Mouse (Mus musculus): ENCODE measurements around the gene Irak3. TPM values are rescaled to one million over a fixed set of nuclear protein-coding genes. Genes with fewer than 3 reads are reported as not detected.
"Not testable (repeated sequence)": the region's sequence is repeated elsewhere in the genome, so short reads cannot be mapped to it uniquely, and the experiment has no call there.

The Irak3 gene
- polyA plus RNA-seq, 1 experiment: 4.6 TPM

DNA sequence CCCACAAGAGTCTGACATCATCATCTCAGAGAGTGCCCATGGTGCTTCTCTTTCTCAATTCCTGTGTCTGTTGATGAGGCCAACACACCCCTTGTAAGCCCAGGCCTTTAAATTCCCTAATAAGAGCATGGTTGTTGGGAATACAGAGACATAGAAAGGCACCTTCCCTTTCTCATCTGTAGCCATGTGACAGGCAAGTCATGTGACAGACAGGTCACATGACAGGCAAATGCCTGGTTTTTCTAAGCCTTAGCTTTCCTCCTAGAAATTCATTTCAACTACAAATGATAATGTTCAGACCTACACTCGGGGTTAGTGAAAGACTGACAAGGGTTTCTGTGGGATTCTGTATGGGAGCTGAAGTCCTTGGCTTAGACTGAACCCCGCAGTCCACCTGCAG, 48.0 kb downstream of the Irak3 start:
- H3K27ac ChIP-seq (replicated peaks; ENCODE audit: low read depth, low read length): no peak overlapping the region
- H3K4me3 ChIP-seq (ENCODE audit: insufficient read depth, low read depth, low read length): no peak overlapping the region
- H3K4me1 ChIP-seq (ENCODE audit: control insufficient read depth, insufficient read depth, insufficient read length, low read length): no peaks in the 10 kb centered on the region

DNA sequence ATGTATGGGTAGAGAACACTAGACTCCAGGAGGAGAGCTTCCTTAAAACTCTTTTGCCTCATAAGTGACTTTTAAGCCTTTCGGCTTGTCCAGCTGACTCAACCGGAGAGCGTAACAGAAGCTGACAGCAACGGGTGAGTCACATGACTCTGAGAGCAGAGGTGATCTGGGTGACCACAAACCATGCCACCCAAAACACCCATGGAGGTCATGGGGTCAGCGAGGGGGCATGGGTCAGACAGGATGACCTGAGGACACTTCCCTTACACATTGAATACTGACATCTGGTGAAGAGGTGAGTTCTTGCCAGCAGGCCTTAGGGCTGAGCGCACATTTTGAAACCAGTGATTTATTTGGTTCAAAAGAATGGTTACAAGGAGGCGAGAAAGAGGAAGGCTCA, 50.3 kb downstream of the Irak3 start:
- no peaks in the 10 kb centered on the region for H3K4me1 ChIP-seq (ENCODE audit: control insufficient read depth, insufficient read depth, insufficient read length, low read length)
- no peak overlapping the region for H3K27ac ChIP-seq (replicated peaks; ENCODE audit: low read depth, low read length)
- no peak overlapping the region for H3K4me3 ChIP-seq (ENCODE audit: insufficient read depth, low read depth, low read length)

DNA sequence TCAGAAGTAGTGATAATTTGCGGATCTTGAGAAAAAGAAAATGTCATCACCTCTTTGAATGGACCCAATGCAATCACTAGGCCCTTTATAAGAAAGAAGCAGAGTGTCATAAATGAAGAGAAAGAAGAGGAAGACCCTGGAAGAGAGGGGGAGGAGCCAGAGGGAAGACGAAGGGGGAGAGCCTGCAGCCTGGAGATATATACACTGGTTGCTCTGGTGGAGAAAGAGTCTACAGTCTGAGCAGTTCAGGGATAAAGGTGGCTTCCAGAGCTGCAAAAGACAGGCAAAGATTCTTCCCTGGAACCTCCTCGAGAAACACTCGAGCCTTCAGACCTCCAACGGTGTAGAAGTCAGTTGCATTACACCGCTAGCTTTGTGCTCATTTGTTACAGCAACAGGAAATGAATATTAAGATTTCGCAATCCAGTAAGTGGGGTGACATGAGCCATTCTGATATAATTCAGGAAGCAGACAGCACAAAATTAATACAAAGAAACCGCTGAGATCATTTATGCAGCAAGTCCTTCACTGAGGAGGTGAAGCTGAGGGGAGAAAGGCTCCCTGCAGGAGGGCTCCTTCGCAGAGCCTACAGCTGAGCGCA, 60.9 kb downstream of the Irak3 start:
- H3K4me3 ChIP-seq (ENCODE audit: insufficient read depth, low read depth, low read length): no peak overlapping the region
- 0 out of 2 replicates have a peak overlapping the region, but pooled peaks have one; percentile 23 for H3K27ac ChIP-seq (replicated peaks; ENCODE audit: low read depth, low read length)
- H3K4me1 ChIP-seq (ENCODE audit: control insufficient read depth, insufficient read depth, insufficient read length, low read length): no peaks in the 10 kb centered on the region

DNA sequence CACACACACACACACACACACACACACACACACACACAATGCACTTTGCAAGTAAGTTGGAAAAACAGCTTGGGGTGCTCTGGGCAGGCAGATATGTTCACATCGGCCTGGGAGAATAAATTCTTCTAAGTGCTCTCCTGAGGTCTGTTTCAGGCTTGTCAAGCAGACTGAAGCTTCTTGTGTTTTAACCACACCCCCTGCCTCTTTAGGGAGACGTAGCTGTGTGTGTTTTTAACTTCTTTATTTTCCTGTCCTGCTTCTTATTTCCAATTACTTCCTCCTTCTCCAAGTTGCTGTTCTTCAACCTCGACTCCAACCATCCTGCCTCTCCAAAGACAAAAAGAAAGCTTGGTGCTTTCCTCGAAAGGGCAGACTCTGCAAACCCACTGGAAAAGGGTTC, 61.7 kb downstream of the Irak3 start:
- no peak overlapping the region for H3K4me3 ChIP-seq (ENCODE audit: insufficient read depth, low read depth, low read length)

DNA sequence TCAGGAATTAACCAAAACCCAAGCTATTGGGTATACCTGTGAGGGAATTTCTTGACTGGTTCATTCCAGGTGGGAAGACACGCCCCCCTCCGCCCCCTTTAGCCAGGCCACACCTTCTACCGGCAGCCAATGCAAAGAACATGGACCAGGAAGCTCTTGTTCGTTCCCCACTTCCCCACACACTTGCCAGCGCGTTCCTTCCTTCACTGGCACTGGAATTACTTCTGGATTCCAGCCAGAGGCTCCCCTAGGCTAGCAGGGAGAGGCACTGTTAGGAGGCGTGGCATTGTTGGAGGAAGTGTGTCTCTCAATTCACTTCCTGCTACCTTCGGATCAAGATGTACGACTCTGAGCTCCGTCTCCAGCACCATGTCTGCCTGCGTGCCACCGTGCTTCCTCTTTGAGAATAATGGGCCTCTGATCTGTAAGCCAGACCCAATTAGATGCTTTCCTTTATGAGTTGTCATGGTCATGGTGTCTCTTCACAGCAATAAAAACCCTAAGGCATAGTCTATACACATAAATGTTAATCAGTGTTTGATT, 65.8 kb downstream of the Irak3 start:
- Histone ChIP-seq H3K4me1 (ENCODE audit: control insufficient read depth, insufficient read depth, insufficient read length, low read length) (no peaks in the 10 kb centered on the region), H3K4me3 (ENCODE audit: insufficient read depth, low read depth, low read length) (no peak overlapping the region), H3K27ac (replicated peaks; ENCODE audit: low read depth, low read length) (no peak overlapping the region)

More for the DNA sequence above, 61.7 kb downstream of the Irak3 start:
- H3K4me1 ChIP-seq (ENCODE audit: control insufficient read depth, insufficient read depth, insufficient read length, low read length): no peaks in the 10 kb centered on the region
- peak overlapping the region; percentile 43 for H3K27ac ChIP-seq (replicated peaks; ENCODE audit: low read depth, low read length)

DNA sequence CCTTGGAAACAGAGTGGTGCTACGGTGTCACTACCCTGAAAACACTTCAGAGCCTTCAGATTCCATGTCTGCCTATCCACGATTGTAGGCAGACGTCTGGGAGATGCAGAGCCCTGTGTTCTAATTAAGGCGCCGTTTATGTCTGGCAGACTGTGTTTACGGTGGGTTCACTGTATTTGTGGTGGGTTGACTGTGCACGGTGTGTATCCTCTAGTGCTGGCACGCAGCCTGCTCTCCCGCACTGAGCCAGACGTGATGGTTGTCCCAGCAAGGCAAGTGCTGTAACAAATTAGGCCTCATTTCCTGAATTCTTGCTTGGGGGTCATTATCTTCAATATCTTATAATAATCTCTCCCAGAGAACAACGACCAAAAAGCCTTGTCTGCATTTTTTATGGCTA, 68.2 kb downstream of the Irak3 start:
- Histone ChIP-seq H3K4me3 (ENCODE audit: insufficient read depth, low read depth, low read length) (no peak overlapping the region), H3K4me1 (ENCODE audit: control insufficient read depth, insufficient read depth, insufficient read length, low read length) (no peaks in the 10 kb centered on the region), H3K27ac (replicated peaks; ENCODE audit: low read depth, low read length) (no peak overlapping the region)

DNA sequence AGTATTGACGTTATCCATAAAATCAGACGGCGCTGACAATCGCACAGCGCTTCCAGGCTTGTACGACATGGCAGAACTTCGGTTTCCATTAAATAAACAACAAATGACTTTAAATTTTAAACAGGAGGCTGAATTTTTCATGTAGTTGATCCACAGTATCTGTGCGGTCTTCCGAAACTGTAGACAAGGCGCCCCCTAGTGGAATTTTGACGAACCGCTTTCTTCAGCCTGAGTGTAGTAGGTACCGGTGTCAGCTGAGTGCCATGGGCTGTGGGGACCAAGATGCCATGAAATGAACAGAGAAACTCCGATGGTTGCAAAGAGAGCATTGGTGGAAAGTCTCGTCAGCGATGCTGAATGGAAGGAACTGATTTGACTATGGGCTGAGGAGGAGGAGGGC, 71.3 kb downstream of the Irak3 start:
- Histone ChIP-seq H3K4me1 (ENCODE audit: control insufficient read depth, insufficient read depth, insufficient read length, low read length) (no peaks in the 10 kb centered on the region), H3K4me3 (ENCODE audit: insufficient read depth, low read depth, low read length) (no peak overlapping the region), H3K27ac (replicated peaks; ENCODE audit: low read depth, low read length) (no peak overlapping the region)

DNA sequence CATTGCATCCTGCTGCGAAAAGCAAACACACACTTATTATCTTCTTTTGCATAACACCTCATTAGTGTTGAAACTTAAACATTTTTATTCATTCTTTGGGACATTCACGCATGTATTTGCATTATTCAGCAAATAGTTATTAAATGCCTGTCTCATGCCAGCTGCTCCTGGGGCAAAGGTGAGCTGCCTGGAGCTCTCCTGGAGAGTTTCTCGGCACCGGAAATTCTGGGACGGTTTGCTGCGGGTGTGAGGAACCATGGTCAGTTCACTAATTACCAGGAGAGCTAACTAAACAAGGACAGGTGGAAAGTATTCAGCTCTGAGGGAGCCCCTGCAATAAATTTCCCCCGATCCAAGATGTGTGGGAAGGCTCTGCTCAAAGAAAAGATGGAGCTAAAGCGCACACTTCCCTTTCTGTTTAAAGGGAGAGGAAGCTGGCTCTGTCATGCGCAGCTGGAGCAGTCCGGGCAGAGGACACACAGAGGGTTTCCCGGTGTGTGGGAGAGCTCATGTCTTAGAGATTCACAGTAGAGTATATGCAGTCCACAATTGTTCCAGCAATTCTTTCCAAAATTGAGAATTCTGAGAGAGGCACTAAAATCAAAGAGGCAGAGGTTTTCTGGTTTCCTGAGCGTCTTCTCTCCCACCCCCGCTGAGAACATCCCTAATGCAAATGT, 73.2 kb downstream of the Irak3 start:
- Histone ChIP-seq H3K4me1 (ENCODE audit: control insufficient read depth, insufficient read depth, insufficient read length, low read length) (no peaks in the 10 kb centered on the region), H3K4me3 (ENCODE audit: insufficient read depth, low read depth, low read length) (peak overlapping the region; percentile 18; the same call in 1 of the 2 replicates), H3K27ac (replicated peaks; ENCODE audit: low read depth, low read length) (no peak overlapping the region)

DNA sequence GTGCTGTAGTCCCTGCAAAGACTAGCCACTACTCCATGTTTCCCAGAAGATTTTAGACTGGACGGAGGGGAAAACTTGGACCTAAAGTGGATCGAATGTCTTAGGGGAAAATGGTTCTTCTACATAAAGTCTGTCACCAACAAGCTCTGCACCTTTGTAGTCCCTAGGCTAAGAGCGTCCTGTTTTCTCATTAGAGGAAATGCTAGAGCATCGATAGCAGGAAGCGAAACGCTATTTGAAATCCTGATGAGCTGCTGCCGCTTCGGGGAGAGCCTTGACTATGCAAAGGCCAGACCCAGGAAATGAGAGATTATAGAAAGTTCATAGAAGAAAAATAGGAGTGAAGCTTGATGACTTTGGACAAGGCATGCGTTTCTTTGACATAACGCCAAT, 76.5 kb downstream of the Irak3 start:
- Histone ChIP-seq H3K27ac (replicated peaks; ENCODE audit: low read depth, low read length) (no peak overlapping the region), H3K4me3 (ENCODE audit: insufficient read depth, low read depth, low read length) (no peak overlapping the region), H3K4me1 (ENCODE audit: control insufficient read depth, insufficient read depth, insufficient read length, low read length) (no peaks in the 10 kb centered on the region)

DNA sequence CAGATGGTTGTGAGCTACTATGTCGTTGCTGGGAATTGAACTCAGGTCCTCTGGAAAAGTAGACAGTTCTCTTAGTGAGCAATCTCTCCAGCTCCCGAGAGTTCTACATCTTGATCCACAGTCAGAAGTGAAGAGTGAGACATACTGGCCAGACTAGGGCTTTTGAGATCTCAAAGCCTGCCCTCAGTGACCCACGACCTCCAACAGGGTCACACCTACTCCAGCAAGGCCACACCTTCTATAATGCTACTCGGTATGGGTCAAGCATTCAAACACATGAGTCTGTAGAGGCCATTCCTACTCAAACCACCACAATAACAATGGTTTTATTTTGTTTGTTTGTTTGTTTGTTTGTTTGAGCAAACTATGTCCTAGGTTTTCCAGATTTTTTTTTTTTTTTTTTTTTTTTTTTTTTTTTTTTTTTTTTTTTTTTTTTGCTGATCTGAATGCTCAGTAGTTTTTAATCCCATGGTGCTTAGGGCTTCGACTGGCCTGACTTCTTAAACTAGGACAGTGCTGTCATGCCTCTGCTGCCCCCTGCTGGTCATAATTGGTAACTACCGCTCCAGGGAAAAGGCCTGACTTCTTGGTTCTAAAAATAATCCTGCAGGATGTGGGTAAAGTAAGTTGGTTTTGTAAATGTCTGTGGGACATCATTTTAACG, 77.0 kb downstream of the Irak3 start:
- H3K4me3 ChIP-seq (ENCODE audit: insufficient read depth, low read depth, low read length): no peak overlapping the region
- H3K27ac ChIP-seq (replicated peaks; ENCODE audit: low read depth, low read length): no peak overlapping the region

DNA sequence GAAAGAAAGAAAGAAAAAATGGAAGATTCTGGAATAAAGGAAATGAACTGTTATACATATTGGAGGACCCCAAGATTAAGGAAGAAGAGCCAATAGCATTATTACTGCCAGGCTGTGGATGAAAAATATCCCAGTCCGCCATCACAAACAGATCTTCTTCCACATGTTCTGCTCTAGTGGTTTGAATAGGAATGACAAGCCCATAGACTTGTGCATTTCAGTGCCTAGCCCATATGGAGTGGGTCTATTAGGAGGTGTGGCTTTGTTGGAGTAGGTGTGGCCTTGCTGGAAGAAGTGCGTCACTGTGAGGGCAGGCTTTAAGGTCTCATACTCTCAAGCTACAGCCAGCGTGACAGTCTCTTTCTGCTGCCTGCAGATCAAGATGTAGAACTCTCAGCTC, 78.2 kb downstream of the Irak3 start:
- Histone ChIP-seq H3K27ac (replicated peaks; ENCODE audit: low read depth, low read length) (no peak overlapping the region), H3K4me1 (ENCODE audit: control insufficient read depth, insufficient read depth, insufficient read length, low read length) (no peaks in the 10 kb centered on the region), H3K4me3 (ENCODE audit: insufficient read depth, low read depth, low read length) (no peak overlapping the region)

More for the DNA sequence above, 77.0 kb downstream of the Irak3 start:
- H3K4me1 ChIP-seq (ENCODE audit: control insufficient read depth, insufficient read depth, insufficient read length, low read length): no peaks in the 10 kb centered on the region

DNA sequence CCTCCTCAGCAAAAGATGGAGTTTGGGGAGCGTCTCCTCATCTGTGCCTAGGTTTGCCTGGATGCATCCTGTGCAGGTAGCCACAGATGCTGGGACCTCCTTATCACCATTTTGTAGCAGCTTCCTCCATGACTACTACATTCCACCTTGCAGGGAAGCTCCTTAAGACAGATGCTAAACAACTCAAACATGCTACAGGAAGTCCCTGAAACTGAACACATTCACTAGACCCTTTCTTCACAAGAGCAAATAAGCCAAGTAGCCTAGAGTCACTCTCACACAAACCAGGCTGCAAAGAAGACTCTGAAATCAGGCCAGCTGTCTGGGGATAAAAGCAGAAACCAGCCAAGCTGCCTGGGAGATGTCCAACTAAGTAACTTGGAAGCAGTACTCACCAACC, 86.7 kb downstream of the Irak3 start:
- Histone ChIP-seq H3K4me1 (ENCODE audit: control insufficient read depth, insufficient read depth, insufficient read length, low read length) (no peaks in the 10 kb centered on the region), H3K4me3 (ENCODE audit: insufficient read depth, low read depth, low read length) (no peak overlapping the region), H3K27ac (replicated peaks; ENCODE audit: low read depth, low read length) (no peak overlapping the region)

DNA sequence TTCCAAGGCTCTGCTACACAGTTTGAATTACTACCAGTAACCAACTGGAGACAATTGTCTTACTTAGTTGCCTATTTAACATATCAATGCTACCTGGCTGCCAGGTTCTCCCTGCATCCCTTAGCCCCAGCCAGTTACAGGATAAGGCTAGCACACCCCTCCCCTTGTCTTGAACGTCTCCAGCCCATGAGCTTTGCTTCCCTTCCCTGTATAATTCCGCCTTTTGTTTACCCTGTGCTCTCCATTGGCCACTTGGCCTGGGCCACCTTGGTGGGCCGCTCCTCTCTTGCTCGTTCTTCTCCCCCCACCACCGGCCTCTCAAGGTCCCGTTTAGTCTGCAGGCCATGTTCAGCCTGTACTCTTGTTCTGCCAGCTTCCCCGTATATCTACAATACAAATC, 87.4 kb downstream of the Irak3 start:
- no peak overlapping the region for H3K27ac ChIP-seq (replicated peaks; ENCODE audit: low read depth, low read length)
- H3K4me1 ChIP-seq (ENCODE audit: control insufficient read depth, insufficient read depth, insufficient read length, low read length): no peaks in the 10 kb centered on the region

DNA sequence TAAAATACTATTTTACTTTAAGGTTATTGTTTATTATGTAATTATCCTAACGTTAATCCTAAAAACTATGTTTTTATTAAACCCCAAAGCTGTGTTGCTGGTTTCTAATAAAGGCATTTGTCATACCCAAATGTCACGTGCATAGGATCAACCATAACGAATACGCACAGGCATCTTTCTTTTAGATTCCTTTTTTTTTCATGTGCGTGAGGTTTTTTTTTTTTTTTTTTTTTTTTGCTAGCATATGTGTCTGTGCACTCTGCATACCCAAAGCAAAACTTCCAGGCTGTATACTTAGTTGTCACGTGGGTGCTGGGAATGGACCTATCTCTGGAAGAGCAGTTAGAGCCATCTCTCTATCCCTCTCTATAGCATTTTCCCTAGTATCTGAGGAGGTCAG, 88.0 kb downstream of the Irak3 start:
- Histone ChIP-seq H3K4me3 (ENCODE audit: insufficient read depth, low read depth, low read length) (no peak overlapping the region), H3K27ac (replicated peaks; ENCODE audit: low read depth, low read length) (no peak overlapping the region), H3K4me1 (ENCODE audit: control insufficient read depth, insufficient read depth, insufficient read length, low read length) (no peaks in the 10 kb centered on the region)

More for the DNA sequence above, 87.4 kb downstream of the Irak3 start:
- H3K4me3 ChIP-seq (ENCODE audit: insufficient read depth, low read depth, low read length): no peak overlapping the region

DNA sequence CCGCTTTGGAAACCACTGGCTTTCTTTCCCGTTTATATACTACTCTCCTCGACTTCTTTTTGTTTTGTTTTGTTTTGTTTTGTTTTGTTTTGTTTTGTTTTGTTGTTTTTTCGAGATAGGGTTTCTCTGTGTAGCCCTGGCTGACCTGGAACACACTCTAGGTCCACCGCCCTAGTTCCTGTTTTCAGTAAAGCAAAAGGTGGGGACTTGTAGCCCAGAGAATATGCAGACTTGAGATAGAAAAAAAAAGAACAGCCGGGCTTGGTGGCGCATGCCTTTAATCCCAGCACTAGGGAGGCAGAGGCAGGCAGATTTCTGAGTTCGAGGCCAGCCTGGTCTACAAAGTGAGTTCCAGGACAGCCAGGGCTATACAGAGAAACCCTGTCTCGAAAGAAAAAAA, 88.4 kb downstream of the Irak3 start:
- H3K4me1 ChIP-seq (ENCODE audit: control insufficient read depth, insufficient read depth, insufficient read length, low read length): not testable (repeated sequence)
- Histone ChIP-seq H3K4me3 (ENCODE audit: insufficient read depth, low read depth, low read length) (peak overlapping the region; percentile 68), H3K27ac (replicated peaks; ENCODE audit: low read depth, low read length) (peak overlapping the region; percentile 18; the same call in 1 of the 2 replicates)
